Mouse (Mus musculus): Measurements from ENCODE around the gene Acad10. TPM values are rescaled to one million over a fixed set of nuclear protein-coding genes. Genes with fewer than 3 reads are reported as not detected.

Acad10 gene
- polyA plus RNA-seq, 1 experiment, result 10.3 TPM

- no peak for DNase-seq (ENCODE audit: low spot score)
Observed at GRCm38 (mm10) chr5:121597332-121597731, 63.0 kb downstream of the Acad10 start.

- DNase-seq (ENCODE audit: low spot score), result no peak
Observed at GRCm38 (mm10) chr5:121596226-121596625, 64.1 kb downstream of the Acad10 start.

GRCm38 (mm10) chr5:121595758-121596157, 64.6 kb downstream of the Acad10 start:
- DNase-seq (ENCODE audit: low spot score), result no peak

DNA sequence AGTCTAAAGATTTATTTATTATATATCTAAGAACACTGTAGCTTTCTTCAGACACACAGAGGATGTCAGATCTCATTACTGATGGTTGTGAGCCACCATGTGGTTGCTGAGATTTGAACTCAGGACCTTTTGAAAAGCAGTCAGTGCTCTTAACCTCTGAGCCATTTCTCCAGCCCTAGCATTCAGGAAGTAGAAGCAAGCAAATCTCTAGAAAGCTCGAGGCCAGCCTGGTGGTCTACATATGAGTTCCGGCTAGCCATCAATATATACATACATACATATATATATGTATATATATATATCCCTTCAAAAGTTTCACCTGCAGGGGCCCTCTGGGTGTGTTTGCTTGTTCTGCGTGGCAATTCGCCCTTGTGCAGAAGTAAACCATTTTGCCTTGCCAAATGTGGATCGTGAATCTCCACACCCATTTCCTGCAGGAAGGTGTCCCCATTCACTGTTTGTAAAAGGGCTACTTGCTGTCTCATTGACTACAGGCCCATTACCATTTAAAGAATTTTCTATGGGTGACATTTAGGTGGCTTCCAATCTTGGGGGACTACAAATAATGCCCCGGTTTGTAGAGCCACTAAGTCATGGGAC, 65.5 kb downstream of the Acad10 start:
- DNase-seq (ENCODE audit: low spot score), result no peak

GRCm38 (mm10) chr5:121593451-121594401, 66.6 kb downstream of the Acad10 start, which contains the start of gene Aldh2:
Aldh2 (minus strand) TSS chr5:121593824.
- peak; percentile 67 for DNase-seq (ENCODE audit: low spot score)

DNA sequence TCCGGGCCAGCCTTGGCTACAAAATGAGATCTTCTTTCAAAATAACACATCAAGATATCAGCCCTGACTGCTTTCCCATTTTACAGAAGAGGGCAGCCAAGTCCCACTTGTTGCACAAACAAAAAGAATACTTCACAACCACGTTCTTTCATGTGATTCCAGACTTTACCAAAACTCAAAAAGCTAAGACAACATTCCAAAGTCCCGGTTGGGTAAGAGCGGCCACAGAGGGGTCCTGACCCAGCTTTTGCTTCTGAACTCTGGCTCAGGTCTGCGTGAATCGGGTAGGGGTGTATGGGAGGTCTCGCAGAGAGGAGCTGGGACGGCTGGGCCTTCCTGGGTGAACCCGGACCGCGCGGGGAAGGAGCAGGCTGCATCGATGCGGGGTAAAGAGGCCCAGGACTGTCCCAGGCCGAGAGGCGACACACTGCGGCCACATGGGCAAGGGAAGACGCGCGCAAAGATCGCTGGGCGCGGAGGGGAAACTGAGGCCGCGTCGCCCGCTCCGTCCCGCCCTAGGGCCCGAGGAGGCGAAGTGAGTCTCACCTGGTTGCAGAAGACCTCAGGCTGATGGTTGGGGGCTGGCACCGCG, 67.4 kb downstream of the Acad10 start:
- DNase-seq (ENCODE audit: low spot score), result no peak

DNA sequence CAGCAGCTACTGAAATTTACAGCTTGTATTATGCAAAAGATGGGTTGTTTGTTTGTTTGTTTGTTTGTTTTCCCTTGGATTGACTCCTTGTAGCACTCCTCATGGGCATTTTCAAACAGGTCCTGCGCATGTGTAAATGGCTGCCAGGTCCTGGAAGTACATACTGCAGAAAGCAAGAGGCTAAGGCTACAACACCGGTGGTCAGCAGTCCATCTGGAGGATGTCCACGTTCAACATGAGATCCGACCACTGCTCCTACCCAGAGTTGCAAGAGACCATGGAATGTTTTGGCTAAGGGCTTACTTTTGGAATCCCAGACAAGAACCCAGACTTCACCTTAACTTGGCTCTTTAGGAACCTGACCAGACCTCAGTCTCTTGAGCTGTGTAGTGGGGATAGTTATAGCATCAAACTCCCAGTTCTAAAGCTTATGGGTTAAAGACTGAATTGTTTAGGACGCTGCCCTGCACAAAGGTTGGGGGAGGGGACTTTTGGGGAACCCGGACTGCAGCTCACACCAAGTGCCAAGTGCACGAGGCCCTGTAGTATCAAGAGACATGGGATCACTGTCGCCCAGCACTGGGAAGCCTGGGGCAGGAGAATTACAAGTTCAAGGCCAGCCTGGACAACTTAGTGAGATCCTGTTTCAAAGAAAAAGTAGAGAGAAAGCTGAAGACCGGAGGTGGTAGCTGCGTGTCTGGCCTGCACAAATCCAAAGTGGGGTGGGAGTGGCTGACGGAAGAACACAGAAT, 68.1 kb downstream of the Acad10 start:
- no peak for DNase-seq (ENCODE audit: low spot score)

DNA sequence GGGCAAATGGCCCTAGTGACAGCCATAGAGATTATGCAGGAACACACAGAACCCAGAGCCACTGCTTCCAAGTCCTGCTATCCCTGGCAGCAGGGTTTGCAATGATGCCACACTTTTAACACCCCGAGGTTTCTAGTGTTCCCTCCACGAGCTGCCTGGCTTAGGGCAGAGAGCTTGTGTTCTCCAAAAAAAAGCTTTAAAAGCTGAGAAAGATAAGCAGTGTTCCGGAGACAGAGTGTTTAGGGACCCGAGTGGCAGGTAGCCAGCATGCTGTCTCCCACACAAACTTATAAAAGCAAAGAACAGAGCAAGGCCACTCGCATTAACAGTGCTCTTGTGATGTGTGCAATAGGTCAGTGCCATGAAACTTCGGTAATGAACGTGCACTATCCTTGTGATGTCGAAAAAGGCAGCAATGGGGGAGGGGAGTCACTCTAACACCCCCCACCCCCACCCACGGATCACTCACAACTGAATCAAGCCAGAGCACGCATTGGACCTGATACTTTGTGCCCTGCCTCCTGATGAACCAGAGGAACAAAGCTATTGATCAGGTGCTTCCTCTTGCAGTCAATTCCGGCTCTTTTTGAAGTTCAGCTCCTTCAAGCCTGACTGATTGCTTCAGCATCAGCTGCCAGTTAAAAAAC, 68.8 kb downstream of the Acad10 start:
- no peak for DNase-seq (ENCODE audit: low spot score)

DNA sequence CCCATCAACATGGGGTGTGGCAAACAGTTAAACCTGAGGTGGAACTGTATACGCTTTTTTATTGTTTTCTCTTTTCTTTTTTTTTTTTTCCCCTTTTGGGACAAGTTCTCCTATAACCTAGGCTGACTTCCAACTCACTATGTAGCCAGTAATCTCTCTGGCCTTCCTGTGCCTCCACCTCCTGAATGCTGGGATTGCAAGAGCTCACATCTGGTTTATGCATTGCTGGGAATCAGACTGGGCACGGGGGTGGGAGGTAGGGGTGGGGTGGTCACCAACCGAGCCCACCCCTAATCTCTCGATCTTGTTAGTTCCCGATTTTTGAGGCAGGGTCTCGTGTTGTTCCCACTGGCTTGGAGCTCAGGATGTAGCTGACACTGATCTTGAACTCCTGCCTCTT, 70.4 kb downstream of the Acad10 start:
- DNase-seq (ENCODE audit: low spot score), result no peak

DNA sequence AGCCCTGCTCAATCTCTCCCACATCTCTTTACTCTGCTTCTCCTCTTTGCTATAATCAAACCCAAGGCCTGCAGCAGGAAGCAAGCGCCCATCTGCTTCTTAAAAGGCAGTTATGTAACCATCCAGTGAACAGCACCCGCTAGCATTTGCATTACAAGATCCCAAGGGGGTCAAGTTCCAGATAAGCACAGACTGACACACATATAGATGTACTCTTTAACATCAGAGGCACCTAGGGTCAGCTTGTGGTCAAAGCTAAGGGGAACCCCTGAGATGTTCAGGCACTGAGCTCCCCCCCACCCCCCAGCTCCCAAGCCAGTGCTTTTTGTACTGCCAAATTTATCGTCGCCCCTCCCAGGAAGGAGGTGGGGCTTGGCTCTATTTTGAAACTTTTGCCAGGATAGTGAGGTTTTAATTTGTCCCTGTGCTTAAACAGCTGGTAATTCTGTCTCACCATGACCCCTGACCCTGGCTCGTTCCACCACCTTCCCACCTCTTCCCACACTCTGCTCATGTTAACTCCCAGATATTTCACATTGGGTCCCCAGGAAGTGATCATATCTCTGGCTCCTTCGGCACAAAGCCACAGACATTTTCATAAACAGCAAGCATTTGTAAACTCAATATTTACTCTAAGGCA, 73.8 kb downstream of the Acad10 start:
- DNase-seq (ENCODE audit: low spot score), result no peak

DNA sequence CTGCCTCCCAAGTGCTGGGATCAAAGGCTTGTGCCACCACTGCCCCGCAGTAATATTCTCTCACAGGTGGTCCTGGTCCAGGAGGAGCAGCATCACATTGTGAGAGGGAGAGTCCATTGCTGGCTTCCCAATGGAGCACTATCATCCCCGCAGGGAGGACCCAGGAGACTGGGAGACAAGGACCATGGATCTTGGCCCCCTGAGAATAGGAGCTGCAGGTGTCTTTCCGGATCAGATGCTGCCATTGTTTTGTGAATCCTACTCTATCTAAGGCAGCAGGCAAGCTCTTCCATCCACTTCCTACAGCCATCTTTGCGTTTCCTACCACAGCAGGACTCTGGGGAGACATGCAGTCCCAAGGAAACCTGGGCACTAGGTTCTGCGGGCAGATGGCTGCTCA, 74.6 kb downstream of the Acad10 start:
- no peak for DNase-seq (ENCODE audit: low spot score)

- no peak for DNase-seq (ENCODE audit: low spot score)
Observed at GRCm38 (mm10) chr5:121585005-121585404, 75.3 kb downstream of the Acad10 start.

- peak; percentile 65 for DNase-seq (ENCODE audit: low spot score)
Observed at GRCm38 (mm10) chr5:121583765-121584501, 76.4 kb downstream of the Acad10 start.

GRCm38 (mm10) chr5:121581945-121582344, 78.4 kb downstream of the Acad10 start:
- no peak for DNase-seq (ENCODE audit: low spot score)

DNA sequence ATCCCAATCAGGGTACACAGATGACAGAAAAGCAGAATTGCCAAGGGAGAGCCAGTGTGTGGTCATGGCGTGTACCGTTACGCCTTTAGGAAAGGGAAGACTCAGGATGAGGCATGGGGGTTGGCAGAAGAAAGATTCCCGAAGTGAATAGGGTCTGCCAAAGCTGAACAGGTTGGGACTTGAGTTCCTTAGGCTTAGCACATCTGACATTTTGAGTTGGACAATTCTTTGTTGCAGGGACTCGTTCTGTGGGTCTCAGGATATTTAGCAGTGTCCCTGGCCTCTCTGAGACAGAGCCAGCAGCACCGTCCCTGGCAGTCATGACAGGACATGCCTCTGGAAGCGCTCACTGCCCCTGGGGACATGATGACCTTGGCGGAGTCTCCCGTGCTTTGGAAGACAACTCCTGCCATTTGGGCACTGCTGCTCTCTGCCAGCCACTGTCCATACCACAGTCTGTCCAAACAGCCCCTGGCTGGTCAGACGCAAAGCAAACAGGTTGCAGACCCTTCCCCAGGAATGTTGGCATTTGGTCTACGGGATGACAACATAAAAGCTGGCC, 83.3 kb downstream of the Acad10 start:
- DNase-seq (ENCODE audit: low spot score), result no peak

DNA sequence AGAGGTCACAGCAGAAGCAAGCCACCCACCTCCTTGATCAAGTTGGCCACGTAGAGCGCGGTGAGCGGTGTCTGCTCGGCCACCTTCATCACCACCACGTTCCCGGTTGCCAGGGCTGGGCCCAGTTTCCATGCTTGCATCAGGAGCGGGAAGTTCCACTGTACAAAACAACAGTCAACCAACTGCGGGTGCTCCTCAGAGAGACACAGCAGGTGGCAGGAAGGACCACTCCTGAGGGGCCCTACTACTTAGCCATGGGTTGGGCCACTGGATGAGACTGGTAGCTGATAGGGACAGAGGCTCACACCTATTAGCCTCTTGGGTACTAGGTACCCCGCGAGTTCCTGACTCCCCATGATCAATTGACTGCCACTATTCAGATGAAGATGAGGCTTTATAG, 84.4 kb downstream of the Acad10 start:
- DNase-seq (ENCODE audit: low spot score), result no peak

DNA sequence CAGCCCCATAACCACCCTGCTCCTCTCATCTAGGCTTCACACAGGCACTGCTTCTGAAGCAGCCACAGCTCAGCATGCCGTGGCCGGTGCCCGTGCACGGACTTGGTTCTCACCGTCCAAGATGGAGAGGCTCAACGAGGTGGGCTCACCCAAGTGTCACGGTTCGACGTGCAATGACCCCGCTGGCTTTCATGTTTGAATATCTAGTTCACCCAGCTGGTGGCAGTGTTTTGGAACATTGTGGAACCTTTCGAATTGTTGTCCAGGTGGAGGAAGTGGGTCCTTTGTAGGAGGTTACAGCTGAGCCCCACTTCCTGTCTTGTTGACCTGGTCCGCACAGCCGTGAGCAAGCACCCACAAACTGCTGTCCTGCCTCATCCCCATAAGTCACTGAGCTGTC, 86.2 kb downstream of the Acad10 start:
- DNase-seq (ENCODE audit: low spot score), result no peak
